ENCODE assay signal across 8 mouse cellular contexts in genomic region chr3:36060096-36060850, GRCm38 (mm10). TPM values are rescaled to one million over a fixed set of nuclear protein-coding genes. Genes with fewer than 3 reads are reported as not detected.
DNase-seq lines count a peak whose midpoint lies in the region; ATAC-seq and TF ChIP-seq lines count a peak whose summit lies in the region.

No protein-coding gene starts in this region.

- CTCF ChIA-PET in Patski (lab: Charles Lee): interaction anchor here (0.5 to 2.5 kb wide), 12 partner anchors 9 to 371 kb away, joined by 3 to 11 read pairs (median 4); no protein-coding TSS in a partner anchor

- H3K9ac ChIP-seq in lung, postnatal 0 days (replicated peaks; ENCODE audit: low read depth): no peak overlapping the region

- POLR2A ChIA-PET in Patski (lab: Charles Lee): interaction anchor here (0.6 kb wide), 1 partner anchor 13 kb away, joined by 3 read pairs; no protein-coding TSS in a partner anchor

- TF ChIP-seq EP300 in lung, postnatal 0 days (IDR thresholded peaks at IDR 0.05): no peak

- DNase-seq in Patski (ENCODE audit: low read depth, low spot score): peak; percentile 15
- DNase-seq in cerebellum, postnatal 10 days: peak; percentile 81 to 84
- DNase-seq in heart, adult 8-10 months (ENCODE audit: low spot score): peak; percentile 24
- DNase-seq in kidney, postnatal 25 days: peak; percentile 80 to 84
- peak; percentile 84 for DNase-seq in lung, postnatal 0 days (ENCODE audit: low spot score)
- DNase-seq in right cerebral cortex, adult 2 months (ENCODE audit: low spot score in 2 of 2): peak; percentile 63 to 76
- peak; percentile 26 to 68 for DNase-seq in urinary bladder, postnatal 4 days (ENCODE audit: low spot score in 2 of 2)

- peak; percentile 95 for TF ChIP-seq CTCF in Patski (IDR thresholded peaks at IDR 0.05)
- peak; percentile 82 for TF ChIP-seq CTCF in lung, postnatal 0 days (IDR thresholded peaks at IDR 0.05)

- H3K4me2 ChIP-seq in lung, postnatal 0 days (replicated peaks; ENCODE audit: low read depth, low read length): no peak overlapping the region

- no peaks in the 10 kb centered on the region for H3K9me3 ChIP-seq in lung, postnatal 0 days (ENCODE audit: low read length)

- no peak overlapping the region for H3K4me3 ChIP-seq in lung, postnatal 0 days (ENCODE audit: low read depth, low read length)

- no peak overlapping the region for H3K27ac ChIP-seq in lung, postnatal 0 days (ENCODE audit: low read length)

- peak; percentile 78 for ATAC-seq in CD4-positive, CD25-positive, alpha-beta regulatory T cell, adult 4 months
- peak; percentile 89 for ATAC-seq in Patski
- ATAC-seq in lung, postnatal 0 days: peak; percentile 35; the same call in 1 of the 2 replicates

- H3K4me1 ChIP-seq in lung, postnatal 0 days (ENCODE audit: insufficient read depth, low read depth, low read length): no peaks in the 10 kb centered on the region

- peaks cover 67% of the 10 kb centered on the region for H3K27me3 ChIP-seq in Patski
- no peaks in the 10 kb centered on the region for H3K27me3 ChIP-seq in lung, postnatal 0 days (replicated peaks; ENCODE audit: insufficient read depth, low read length)

- WGBS in lung, postnatal 0 days: 33% methylated on average over 8 of the region's 8 CpGs

- no peaks in the 10 kb centered on the region for H3K36me3 ChIP-seq in lung, postnatal 0 days (ENCODE audit: insufficient read depth, low read length)

- in situ Hi-C loops in Patski (cut with MboI; ENCODE audit: low pct_unique_long_range_greater_than_20kb): loop anchor here (5.0 kb wide), 2 partner anchors 83 to 368 kb away; no protein-coding TSS in a partner anchor

RNA-seq across cellular contexts. Expression of gene Acad9, which starts 5.5 kb away (rescaled TPM):
- 10 to 100 TPM; 41.6 to 42.2 TPM for polyA plus RNA-seq in CD4-positive, CD25-positive, alpha-beta regulatory T cell, adult 4 months (2017; shearing (Covaris generic))
- 64.5 TPM for polyA plus RNA-seq in Patski (2021)
- 10 to 100 TPM; 39.1 to 47.6 (median 42.0) TPM for total RNA-seq in heart, adult 8-10 months (2022)
- 46.1 and 52.2 TPM in 2 replicates for polyA plus RNA-seq in lung, postnatal 0 days (2015; fragmentation: Nextera tagmentation; extraction: Ambion mirVana)

RNA-seq across cellular contexts. Expression of gene Ccdc144b, which starts 6.9 kb away (rescaled TPM):
- polyA plus RNA-seq in CD4-positive, CD25-positive, alpha-beta regulatory T cell, adult 4 months (2017; shearing (Covaris generic)): not detected
- not detected for polyA plus RNA-seq in Patski (2021)
- not detected for total RNA-seq in heart, adult 8-10 months (2022)
- not detected in 2 replicates for polyA plus RNA-seq in lung, postnatal 0 days (2015; fragmentation: Nextera tagmentation; extraction: Ambion mirVana)

RNA-seq across cellular contexts. Expression of gene Mccc1, which starts 59.8 kb away (rescaled TPM):
- polyA plus RNA-seq in CD4-positive, CD25-positive, alpha-beta regulatory T cell, adult 4 months (2017; shearing (Covaris generic)): 10 to 100 TPM; 23.6 to 35.7 TPM
- polyA plus RNA-seq in Patski (2021): 68.5 TPM
- 100 to 1,000 TPM in 1 of 4 experiments, 10 to 100 TPM in 3; 92.8 to 107 (median 94.9) TPM for total RNA-seq in heart, adult 8-10 months (2022)
- 20.8 and 27.6 TPM in 2 replicates for polyA plus RNA-seq in lung, postnatal 0 days (2015; fragmentation: Nextera tagmentation; extraction: Ambion mirVana)

Comparison
In these comparisons a context has a peak if more than half of its experiments do, and no peak if none do; other contexts are left out.
1. ATAC-seq: peak in every context shown above with its lines; median percentile 89 in Patski; 78 in CD4-positive, CD25-positive, alpha-beta regulatory T cell, adult 4 months; 35 in lung, postnatal 0 days.
2. DNase-seq: peak in every context shown above with its lines; median percentile 84 in lung, postnatal 0 days; 82 in cerebellum, postnatal 10 days; 82 in kidney, postnatal 25 days; 70 in right cerebral cortex, adult 2 months; 47 in urinary bladder, postnatal 4 days; 24 in heart, adult 8-10 months; 15 in Patski.